Mouse (Mus musculus): ENCODE measurements around the gene Hist1h3e.

- TF ChIP-seq CTCF (conservative IDR thresholded peaks at IDR 0.05; ENCODE audit: insufficient read depth, insufficient read length, low read depth, low read length) (no peak), POLR2A (IDR thresholded peaks at IDR 0.05; ENCODE audit: low read depth, low read length) (no peak)
Observed at GRCm38 (mm10) chr13:23595185-23595584, 33.0 kb upstream of the Hist1h3e start.

Data from kidney, adult 2 months (tissue).